In genomic region chr13:26356341-26356740, GRCm38 (mm10) we compare ENCODE assay signal across 14 mouse cellular contexts.
DNase-seq lines count a peak whose midpoint lies in the region; ATAC-seq and TF ChIP-seq lines count a peak whose summit lies in the region.
"Had no signal": no experiment of that assay in that cellular context is flagged by ENCODE, and none has a peak within 500 bp of the region (broad histone marks: within the 10 kb centered on the region; RNA-seq: fewer than 3 reads in every experiment).

No protein-coding gene starts in this region.

- H3K36me3 ChIP-seq in kidney, adult 2 months (ENCODE audit: control insufficient read depth, insufficient read depth, low read length): no peaks in the 10 kb centered on the region
- H3K36me3 ChIP-seq in kidney, embryonic 16.5 days (ENCODE audit: insufficient read depth, low read length): no peaks in the 10 kb centered on the region
- no peaks in the 10 kb centered on the region for H3K36me3 ChIP-seq in embryonic facial prominence, embryonic 11.5 days (replicated peaks; ENCODE audit: control insufficient read depth, insufficient read depth, low read depth, low read length)
- no peaks in the 10 kb centered on the region for H3K36me3 ChIP-seq in heart, postnatal 0 days (replicated peaks; ENCODE audit: control insufficient read depth, insufficient read depth, low read length)
- H3K36me3 ChIP-seq: midbrain, embryonic 10.5 days had no signal

- H3K4me3 ChIP-seq in kidney, adult 2 months (ENCODE audit: insufficient read depth, low read depth, low read length): no peak overlapping the region
- H3K4me3 ChIP-seq in kidney, embryonic 16.5 days (ENCODE audit: low read length): no peak overlapping the region
- H3K4me3 ChIP-seq in embryonic facial prominence, embryonic 11.5 days (ENCODE audit: low read depth, low read length): no peak overlapping the region
- H3K4me3 ChIP-seq in heart, postnatal 0 days (ENCODE audit: low read depth, low read length): no peak overlapping the region
- H3K4me3 ChIP-seq: erythroblast, embryonic 14.5 days; midbrain, embryonic 10.5 days had no signal

- no peaks in the 10 kb centered on the region for H3K9me3 ChIP-seq in kidney, embryonic 16.5 days (ENCODE audit: low read length)
- H3K9me3 ChIP-seq in embryonic facial prominence, embryonic 11.5 days (replicated peaks; ENCODE audit: control insufficient read depth, low read length): no peaks in the 10 kb centered on the region
- H3K9me3 ChIP-seq in heart, postnatal 0 days (replicated peaks; ENCODE audit: control insufficient read depth, low read length): no peaks in the 10 kb centered on the region
- H3K9me3 ChIP-seq: midbrain, embryonic 10.5 days had no signal

- no peaks in the 10 kb centered on the region for H3K4me1 ChIP-seq in kidney, adult 2 months (ENCODE audit: control insufficient read depth, insufficient read depth, low read length)
- H3K4me1 ChIP-seq in kidney, embryonic 16.5 days (ENCODE audit: insufficient read depth, low read length): no peaks in the 10 kb centered on the region
- H3K4me1 ChIP-seq in embryonic facial prominence, embryonic 11.5 days (ENCODE audit: control insufficient read depth, insufficient read depth, low read length): no peaks in the 10 kb centered on the region
- no peaks in the 10 kb centered on the region for H3K4me1 ChIP-seq in heart, postnatal 0 days (ENCODE audit: control insufficient read depth, insufficient read depth)
- H3K4me1 ChIP-seq: midbrain, embryonic 10.5 days had no signal

- H3K27me3 ChIP-seq in kidney, adult 2 months (replicated peaks; ENCODE audit: control insufficient read depth, insufficient read depth, low read length): no peaks in the 10 kb centered on the region
- H3K27me3 ChIP-seq in kidney, embryonic 16.5 days (ENCODE audit: insufficient read depth, low read length): no peaks in the 10 kb centered on the region
- no peaks in the 10 kb centered on the region for H3K27me3 ChIP-seq in embryonic facial prominence, embryonic 11.5 days (ENCODE audit: control insufficient read depth, insufficient read depth, low read length)
- no peaks in the 10 kb centered on the region for H3K27me3 ChIP-seq in heart, postnatal 0 days (ENCODE audit: control insufficient read depth, insufficient read depth, low read length)

- no peak for ATAC-seq in kidney, embryonic 16.5 days (ENCODE audit: low FRiP score, low TSS enrichment)
- no peak for ATAC-seq in embryonic facial prominence, embryonic 11.5 days (replicated peaks; ENCODE audit: insufficient number of reproducible peaks, low FRiP score, low TSS enrichment, low read depth)
- no peak for ATAC-seq in heart, postnatal 0 days (ENCODE audit: insufficient read depth, low read depth)
- ATAC-seq: intestine, postnatal 0 days had no signal

- no peak overlapping the region for H3K9ac ChIP-seq in kidney, embryonic 16.5 days (replicated peaks; ENCODE audit: low read length)
- no peak overlapping the region for H3K9ac ChIP-seq in embryonic facial prominence, embryonic 11.5 days (replicated peaks; ENCODE audit: low read length)
- no peak overlapping the region for H3K9ac ChIP-seq in heart, postnatal 0 days (replicated peaks; ENCODE audit: low read depth, low read length)

- peak; percentile 49 for DNase-seq in kidney, adult 2 months
- DNase-seq in brain, embryonic 14.5 days (ENCODE audit: low read depth): peak; percentile 54
- DNase-seq in embryonic facial prominence, embryonic 11.5 days (ENCODE audit: low spot score): peak; percentile 55
- peak; percentile 36 for DNase-seq in heart, postnatal 0 days (ENCODE audit: low spot score)
- DNase-seq in adrenal gland, postnatal 4 days (ENCODE audit: low spot score in 2 of 2): no peak
- DNase-seq in layer of hippocampus, adult 9-11 months: no peak
- no peak for DNase-seq in cerebellum, adult 9-11 months
- DNase-seq: cerebellum, postnatal 36 days; right cerebral cortex, postnatal 4 days; thymus, postnatal 4 days had no signal

- 0 out of 2 replicates have a peak, but pooled peaks have one; percentile 29 for TF ChIP-seq EP300 in heart, postnatal 0 days (IDR thresholded peaks at IDR 0.05; ENCODE audit: low read depth)

- 59% methylated on average over 3 of the region's 3 CpGs for WGBS in kidney, adult 2 months
- WGBS in kidney, embryonic 16.5 days: 56% methylated on average over 3 of the region's 3 CpGs
- 47% methylated on average over 3 of the region's 3 CpGs for WGBS in embryonic facial prominence, embryonic 11.5 days
- 37% methylated on average over 3 of the region's 3 CpGs for WGBS in heart, postnatal 0 days

- no peak for TF ChIP-seq CTCF in kidney, adult 2 months (conservative IDR thresholded peaks at IDR 0.05; ENCODE audit: insufficient read depth, insufficient read length, low read depth, low read length)
- no peak for TF ChIP-seq CTCF in brain, embryonic 14.5 days (IDR thresholded peaks at IDR 0.05; ENCODE audit: borderline replicate concordance, extremely low read depth, insufficient read depth, insufficient read length)
- no peak for TF ChIP-seq CTCF in heart, postnatal 0 days (IDR thresholded peaks at IDR 0.05; ENCODE audit: low read depth)

- no peak overlapping the region for H3K27ac ChIP-seq in kidney, adult 2 months (ENCODE audit: insufficient read depth, low read depth, low read length)
- H3K27ac ChIP-seq in kidney, embryonic 16.5 days (ENCODE audit: low read length): no peak overlapping the region
- no peak overlapping the region for H3K27ac ChIP-seq in embryonic facial prominence, embryonic 11.5 days (replicated peaks; ENCODE audit: low read depth, low read length)
- 0 out of 2 replicates have a peak overlapping the region, but pooled peaks have one; percentile 34 for H3K27ac ChIP-seq in heart, postnatal 0 days (ENCODE audit: low read depth)
- H3K27ac ChIP-seq: midbrain, embryonic 10.5 days had no signal

- no peak for TF ChIP-seq POLR2A in kidney, adult 2 months (IDR thresholded peaks at IDR 0.05; ENCODE audit: low read depth, low read length)
- no peak for TF ChIP-seq POLR2A in brain, embryonic 14.5 days (IDR thresholded peaks at IDR 0.05; ENCODE audit: borderline replicate concordance, extremely low read depth, insufficient read depth, insufficient read length, poor library complexity, severe bottlenecking)

- no peak overlapping the region for H3K4me2 ChIP-seq in kidney, embryonic 16.5 days (replicated peaks; ENCODE audit: low read depth, low read length)
- H3K4me2 ChIP-seq in embryonic facial prominence, embryonic 11.5 days (ENCODE audit: low read depth, low read length): no peak overlapping the region
- H3K4me2 ChIP-seq in heart, postnatal 0 days (ENCODE audit: low read depth, low read length): no peak overlapping the region

Comparison
In these comparisons a context has a peak if more than half of its experiments do, and no peak if none do; other contexts are left out.
1. DNase-seq: peak in kidney, adult 2 months (single experiment), brain, embryonic 14.5 days (single experiment), embryonic facial prominence, embryonic 11.5 days (single experiment) and heart, postnatal 0 days (single experiment); none in adrenal gland, postnatal 4 days (0 of 2), layer of hippocampus, adult 9-11 months (single experiment) and cerebellum, adult 9-11 months (single experiment).